Mouse (Mus musculus): ENCODE measurements around the gene Gm10300.

Gene Gm10300

DNA sequence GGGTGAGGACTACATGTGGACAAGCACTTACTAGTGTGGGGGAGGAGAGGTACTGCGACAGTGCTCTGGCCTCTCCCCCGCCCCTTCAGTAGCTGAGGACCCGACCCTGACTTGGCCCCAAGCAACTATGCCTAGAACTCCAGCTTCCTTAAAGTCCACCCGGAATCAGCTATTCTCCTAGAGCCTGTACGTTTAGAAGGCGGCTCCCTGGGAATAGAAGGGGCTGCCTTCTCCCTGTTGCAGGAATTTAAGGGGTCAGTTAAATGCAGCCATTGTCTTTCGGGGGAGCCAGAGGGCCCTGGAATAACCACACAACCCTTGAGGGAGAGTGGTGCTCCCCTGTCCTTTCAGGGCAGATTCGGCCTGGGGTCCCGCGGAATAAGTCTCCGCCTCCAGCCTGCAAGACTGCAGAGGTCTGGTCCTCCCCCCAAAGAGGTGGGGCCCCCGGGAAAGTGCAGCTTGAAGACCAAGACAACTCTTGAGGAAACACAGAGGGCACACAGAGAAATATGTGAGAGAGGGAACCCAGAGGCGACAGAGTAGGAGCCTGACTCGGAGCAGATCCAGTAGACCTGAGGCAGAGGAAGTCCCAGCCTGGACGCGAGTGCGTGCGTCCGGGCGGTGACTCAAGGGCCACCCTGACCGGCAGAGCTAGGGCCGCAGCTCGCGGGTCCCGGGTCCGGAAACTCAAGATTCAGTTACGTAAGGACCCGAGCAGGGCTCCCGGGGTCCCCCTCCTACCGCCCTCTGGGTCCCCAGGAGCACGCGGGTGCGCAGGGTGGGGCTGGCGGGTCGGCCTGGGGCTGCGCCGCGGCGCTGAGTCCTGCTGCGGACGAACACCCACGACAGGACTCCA, at the start of gene Gm10300:
TSS of gene Gm10300 (plus strand) at position 621 of the 856 bp plus-strand sequence.
- peak; percentile 40 for DNase-seq (ENCODE audit: low read depth, low spot score)

DNA sequence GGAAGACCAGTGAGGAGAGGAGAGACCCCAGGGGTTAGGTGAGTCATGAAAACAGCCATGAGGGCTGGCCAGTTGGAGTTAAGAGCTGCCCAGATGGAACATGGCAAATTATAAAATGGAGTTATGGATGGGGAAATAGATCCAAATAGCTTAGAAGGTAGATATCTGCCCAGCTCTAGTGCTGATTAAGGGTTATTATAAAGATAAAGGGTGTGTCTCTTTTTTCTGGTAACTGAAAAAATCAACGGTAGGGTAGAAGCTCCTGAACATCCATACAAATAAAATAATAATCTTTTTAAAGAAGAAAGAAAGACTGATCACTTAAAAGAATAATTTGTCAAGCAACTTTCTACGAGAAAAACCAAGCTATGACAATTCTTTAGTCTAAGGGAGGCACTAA, 49.2 kb upstream of the Gm10300 start:
- DNase-seq (ENCODE audit: low read depth, low spot score): no peak

DNA sequence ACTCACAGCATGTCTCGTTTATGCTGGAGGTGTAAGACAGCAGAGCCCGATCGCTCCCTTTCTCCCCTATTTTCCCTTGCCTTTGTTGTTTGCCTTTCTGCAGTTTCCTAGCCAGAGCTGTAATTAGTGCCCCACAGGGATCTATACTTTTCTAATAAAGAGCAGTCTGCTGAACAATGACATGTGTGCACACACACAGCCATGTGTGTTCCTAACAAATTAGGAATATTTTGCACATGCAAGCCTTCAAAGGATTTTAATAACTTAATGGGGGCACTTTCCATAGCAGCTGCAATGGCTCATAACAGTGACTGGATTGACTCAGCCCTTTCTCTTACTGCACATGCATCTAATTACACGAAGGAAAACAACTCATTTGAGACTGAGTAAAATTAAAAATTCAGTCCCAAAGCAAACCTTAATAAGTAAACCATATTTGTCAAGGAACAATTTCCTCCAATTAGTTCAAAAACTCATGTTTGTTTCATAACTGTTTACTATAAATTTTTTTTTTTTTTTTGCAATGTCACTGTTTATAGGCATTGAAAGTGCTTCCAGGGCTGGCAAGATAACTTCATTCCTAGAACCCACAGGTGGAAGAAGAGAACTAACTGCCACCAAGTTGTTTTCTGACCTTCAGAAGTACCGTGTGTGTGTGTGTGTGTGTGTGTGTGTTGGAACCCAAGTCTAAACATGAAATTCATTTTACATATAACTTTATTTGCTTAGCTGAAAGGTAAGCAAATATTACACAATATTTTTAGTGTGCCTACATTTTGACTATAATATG, 48.6 kb upstream of the Gm10300 start:
- peak; percentile 38 for DNase-seq (ENCODE audit: low read depth, low spot score)

DNA sequence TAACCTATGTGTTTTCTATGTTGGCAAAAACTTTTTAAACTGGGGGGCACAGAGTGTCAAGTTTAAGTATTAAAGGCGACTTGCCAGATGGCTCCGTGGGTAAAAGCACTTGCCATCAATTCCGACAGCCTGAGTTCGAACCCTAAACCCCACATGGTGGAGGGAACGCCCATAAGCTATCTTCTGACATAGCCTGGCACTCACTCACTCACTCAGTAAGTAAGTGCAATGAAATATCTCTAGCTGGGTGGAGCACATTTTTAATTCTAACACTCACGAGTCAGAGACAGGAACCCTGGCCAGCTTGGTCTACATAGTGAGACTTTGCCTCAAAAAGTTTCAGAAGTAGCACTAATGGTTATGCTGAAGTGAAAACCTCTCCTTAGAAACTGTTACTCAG, 47.3 kb upstream of the Gm10300 start:
- DNase-seq (ENCODE audit: low read depth, low spot score): no peak

DNA sequence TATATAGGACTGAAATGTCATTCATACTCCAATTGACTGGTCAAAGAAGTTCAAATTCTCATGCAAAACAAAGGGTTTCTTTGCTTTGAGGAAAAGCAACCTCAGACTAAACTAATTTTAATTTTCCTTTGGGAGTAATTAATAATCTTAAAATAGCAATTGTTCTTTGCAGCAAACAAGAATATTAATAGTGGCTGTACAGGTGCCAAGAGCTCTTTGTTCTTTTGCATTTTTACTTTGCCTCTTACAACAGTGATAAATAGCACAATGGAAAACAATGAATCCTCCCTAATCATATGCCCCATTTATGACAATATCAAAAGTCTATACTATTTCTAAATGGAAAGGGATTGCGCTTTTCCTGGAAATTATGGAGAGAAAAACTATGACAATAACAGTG, 46.7 kb upstream of the Gm10300 start:
- no peak for DNase-seq (ENCODE audit: low read depth, low spot score)

DNA sequence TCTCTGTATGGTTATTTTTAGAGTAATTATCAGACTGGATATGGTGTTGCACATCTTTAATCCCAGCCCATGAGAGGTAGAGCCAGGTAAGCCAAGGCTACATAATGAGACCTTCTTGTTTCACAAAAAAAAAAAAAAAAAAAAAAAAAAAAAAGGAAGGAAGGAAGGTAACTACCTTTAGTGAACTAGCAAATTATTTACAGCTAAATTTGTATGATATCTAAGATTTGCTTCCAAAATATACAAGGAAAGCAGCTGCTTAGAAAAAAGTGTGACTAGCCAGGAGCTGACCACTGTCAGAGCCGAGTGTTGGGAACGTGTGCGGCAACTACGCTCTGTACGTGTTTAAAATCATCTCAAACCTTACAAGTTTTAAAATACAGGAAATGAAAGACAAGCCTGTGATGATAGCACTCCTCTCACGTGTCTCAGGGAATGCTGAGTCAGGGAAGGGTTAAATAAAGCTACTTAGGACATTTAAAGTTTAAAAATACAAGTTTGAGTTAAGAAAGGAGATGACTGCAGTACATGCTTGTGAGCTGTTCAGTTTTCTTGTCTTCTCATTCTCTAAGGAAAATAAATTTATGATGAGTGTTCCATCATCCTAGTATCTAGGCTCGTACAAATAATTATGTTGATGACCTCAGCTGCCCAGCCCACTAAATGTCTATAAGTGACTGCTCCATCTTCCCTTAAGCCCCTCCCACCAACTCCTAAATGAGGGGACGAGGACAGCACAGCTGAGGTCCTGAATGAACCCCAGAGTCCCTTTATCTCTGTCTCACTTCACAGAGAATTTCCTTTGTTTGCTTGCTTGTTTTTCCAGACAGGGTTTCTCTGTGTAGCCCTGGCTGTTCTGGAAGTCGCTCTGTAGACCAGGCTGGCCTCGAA, 44.4 kb upstream of the Gm10300 start:
- DNase-seq (ENCODE audit: low read depth, low spot score): no peak

DNA sequence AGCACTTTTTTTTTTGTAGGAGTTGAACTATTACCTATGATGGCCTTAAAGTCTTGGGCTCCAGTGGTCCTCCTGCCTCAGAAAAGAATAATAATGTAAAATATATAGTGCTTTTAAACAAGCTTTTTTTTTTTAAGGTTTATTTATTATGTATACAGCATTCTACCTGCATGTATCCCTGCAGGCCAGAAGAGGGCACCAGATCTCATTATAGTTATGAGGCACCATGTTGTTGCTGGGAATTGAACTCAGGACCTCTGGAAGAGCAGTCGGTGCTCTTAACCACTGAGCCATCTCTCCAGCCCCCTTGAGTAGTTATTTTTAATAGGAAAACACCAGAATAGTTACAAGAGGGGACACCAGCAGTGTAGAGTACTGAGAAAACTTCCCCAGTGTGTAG, 41.3 kb upstream of the Gm10300 start:
- DNase-seq (ENCODE audit: low read depth, low spot score): no peak

DNA sequence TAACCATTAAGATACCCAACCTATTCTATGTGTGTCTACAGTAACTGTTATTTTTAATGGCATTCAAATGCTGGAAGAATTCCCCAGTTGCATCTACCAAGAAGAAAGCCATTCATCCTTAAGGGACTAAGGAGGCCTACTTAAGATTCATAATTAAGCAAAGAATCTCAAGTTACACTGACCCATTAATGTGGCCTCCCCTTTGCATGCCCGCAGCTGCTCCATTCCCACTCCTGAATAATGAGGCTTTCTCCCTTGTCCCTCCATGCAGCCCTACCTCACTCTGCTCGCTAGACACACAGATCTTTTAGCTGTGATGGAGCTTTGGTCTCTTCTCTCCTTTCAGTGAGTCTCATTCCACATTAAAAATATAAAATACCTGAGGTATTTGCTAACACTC, 40.3 kb upstream of the Gm10300 start:
- DNase-seq (ENCODE audit: low read depth, low spot score): no peak

GRCm38 (mm10) chr4:132037137-132037536, 37.4 kb upstream of the Gm10300 start:
- DNase-seq (ENCODE audit: low read depth, low spot score): no peak

- DNase-seq (ENCODE audit: low read depth, low spot score): no peak
These were observed 36.5 kb upstream of the Gm10300 start for GRCm38 (mm10) chr4:132037991-132038390.

- no peak for DNase-seq (ENCODE audit: low read depth, low spot score)
These were observed 35.7 kb upstream of the Gm10300 start for GRCm38 (mm10) chr4:132038809-132039208.

GRCm38 (mm10) chr4:132039521-132039920, 35.0 kb upstream of the Gm10300 start:
- no peak for DNase-seq (ENCODE audit: low read depth, low spot score)

- DNase-seq (ENCODE audit: low read depth, low spot score): peak; percentile 18
These were observed 34.4 kb upstream of the Gm10300 start for GRCm38 (mm10) chr4:132039975-132040645.

GRCm38 (mm10) chr4:132041471-132042332, 32.8 kb upstream of the Gm10300 start:
- DNase-seq (ENCODE audit: low read depth, low spot score): no peak

GRCm38 (mm10) chr4:132043726-132044125, 30.8 kb upstream of the Gm10300 start:
- DNase-seq (ENCODE audit: low read depth, low spot score): peak; percentile 54

DNA sequence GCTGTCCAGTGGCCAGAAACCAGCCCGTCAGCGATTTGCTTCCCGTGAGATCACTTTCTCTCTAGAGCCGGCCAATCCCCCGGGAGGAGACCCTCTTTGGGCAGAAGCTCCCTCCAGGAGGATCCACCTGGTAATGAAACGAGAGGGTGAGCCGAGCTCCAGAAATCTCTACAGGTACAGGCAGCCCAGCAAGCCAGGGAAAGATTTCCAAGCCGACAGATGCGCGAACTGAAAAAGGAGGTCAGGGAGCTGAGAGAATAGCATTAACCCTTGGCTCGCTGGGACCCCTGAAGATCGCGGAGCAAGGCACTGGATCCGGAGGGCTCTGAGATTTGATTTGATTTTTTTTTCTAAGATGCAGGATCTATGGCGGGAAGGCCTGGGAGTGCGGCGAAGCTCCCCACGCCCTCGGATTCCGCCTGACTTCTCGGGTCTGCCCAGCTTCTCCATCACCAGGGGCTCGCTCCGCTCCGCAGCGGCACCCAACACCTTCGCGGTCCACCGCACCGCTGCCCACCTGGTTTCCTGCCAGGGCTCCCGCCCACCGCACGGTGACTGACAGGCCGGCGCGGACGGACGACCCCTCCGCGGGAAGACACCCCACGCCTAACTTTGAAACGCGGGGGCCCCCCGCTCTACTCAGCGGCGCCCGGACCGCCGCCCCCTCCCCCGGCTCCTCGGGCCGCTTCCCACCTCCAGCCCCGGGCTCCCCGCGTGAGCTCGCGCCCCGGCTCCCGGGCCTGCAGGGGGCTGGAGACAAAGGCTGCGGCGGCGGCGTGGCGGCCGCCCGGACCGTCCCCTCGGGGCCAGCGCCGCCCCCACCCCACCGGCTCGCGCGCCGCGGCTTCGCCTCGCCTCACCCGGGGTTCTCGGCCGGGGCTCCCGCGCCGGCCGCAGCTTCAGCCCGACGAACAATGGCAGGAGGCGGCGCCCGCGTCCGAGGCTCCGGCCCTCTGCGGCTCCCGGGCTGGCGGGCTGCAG, 26.2 kb upstream of the Gm10300 start:
- peak; percentile 92 for DNase-seq (ENCODE audit: low read depth, low spot score)

- peak; percentile 97 for DNase-seq (ENCODE audit: low read depth, low spot score)
These were observed 25.5 kb upstream of the Gm10300 start for GRCm38 (mm10) chr4:132048995-132049404.

DNA sequence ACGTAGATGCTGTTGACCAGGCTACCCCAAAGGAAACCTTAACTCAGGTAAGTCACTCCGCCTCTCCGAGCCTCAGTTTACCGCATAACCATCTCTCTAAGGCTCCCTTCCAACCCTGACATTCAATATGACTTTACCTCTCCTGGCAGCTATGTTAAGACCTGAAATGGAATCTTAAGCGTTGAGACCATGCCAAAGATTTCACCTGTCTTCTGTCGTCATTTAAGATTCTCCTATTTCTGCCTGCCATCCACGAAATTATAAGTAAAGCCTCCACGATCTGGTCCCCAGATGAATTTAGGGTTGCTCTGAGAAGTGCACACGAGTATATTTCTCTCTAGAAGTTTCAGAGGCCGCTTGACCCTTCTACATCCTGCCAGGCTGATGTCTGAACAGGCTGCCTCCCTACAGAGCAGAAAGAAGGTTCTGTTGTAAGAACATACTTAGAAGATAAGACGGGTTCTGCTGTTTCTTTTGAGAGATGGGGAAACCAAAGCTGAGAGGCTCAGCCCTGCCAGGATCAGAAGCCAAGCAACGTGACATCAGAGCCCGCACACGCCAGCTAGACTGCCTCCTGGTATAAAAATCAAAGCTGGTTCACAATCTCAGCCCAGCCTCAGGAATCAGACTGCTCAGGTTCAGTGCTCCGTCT, 24.8 kb upstream of the Gm10300 start:
- DNase-seq (ENCODE audit: low read depth, low spot score): peak; percentile 81

Data from brain, adult 2 months (tissue).